Mouse (Mus musculus) heart, adult 2 months (tissue): ENCODE measurements at regions not wholly inside any gene's neighbourhood (a gene's known extent, or its start where the extent isn't known, plus 50 kb on each side); places are given as distances from the start of the nearest gene placed in this dataset.

Experiments
- CTCF ChIP-seq: fragments of 200-600 bp; IDR thresholded peaks from 2 replicates; pipeline ENCODE4 v1.8.1; 2022; ENCODE audit warnings: antibody characterized with exemption, mild to moderate bottlenecking, moderate library complexity
- EP300 ChIP-seq: fragments of 200-500 bp; IDR thresholded peaks from 2 replicates; pipeline ENCODE4 v1.6.1; 2011; ENCODE audit warnings: low read depth, low read length, control low read depth; ENCODE audit not compliant: insufficient read depth
- POLR2A ChIP-seq: fragments of 200-500 bp; IDR thresholded peaks from 2 replicates; pipeline ENCODE4 v1.6.1; 2011; ENCODE audit warnings: mild to moderate bottlenecking, low read depth, low read length, control low read depth; ENCODE audit not compliant: insufficient read depth

DNA sequence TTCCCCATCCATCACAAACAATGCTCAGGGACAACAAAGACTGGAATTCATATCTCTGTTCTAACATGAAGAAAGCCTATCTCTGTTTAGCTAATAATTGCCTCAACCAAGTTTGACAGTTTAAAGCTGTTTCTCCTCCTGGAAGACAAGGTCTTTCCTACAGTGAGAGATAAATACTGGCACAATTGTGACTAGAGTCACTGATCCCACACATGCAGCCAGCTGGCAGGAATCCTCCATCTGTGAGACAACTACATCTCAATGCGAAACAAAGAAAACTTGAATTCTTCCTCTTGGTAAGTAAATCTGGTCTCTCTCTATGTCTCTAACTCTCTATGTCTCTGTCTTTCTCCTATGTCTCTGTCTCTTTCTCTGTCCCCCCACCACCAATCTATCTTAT, 239.1 kb upstream of the Nsun2 start:
- TF ChIP-seq EP300 (no peak), CTCF (no peak), POLR2A (no peak)
